Mouse (Mus musculus) frontal cortex, postnatal 14 days (tissue): ENCODE results near the gene Cfap44.
"Not testable (repeated sequence)": the region's sequence is repeated elsewhere in the genome, so short reads cannot be mapped to it uniquely, and the experiment has no call there.

Experiments used
- DNase-seq, 2 experiments: peaks; one replicate each; pipeline ENCODE4 v3.0.0; 2022; ENCODE audit warnings: low spot score in 2 of 2

Cfap44 gene

DNA sequence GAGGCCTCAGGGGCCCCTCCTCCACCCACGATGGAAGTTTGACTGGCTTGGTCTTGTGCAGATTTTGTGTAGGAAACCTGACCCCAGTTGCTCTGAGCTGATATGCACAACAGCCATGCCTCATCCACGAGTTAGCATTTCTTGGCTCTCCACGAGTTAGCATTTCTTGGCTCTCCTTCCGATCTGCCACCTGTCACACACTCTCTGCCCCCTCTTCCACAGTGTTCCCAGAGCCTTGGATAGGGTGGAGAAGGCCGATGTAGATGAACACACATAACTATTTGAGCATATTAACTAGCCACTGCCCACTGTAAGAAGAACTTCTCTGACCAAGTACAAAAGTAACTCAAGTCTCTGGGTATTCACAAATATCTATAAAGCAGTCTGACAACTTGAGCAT lies 33.9 kb downstream of the Cfap44 start:
- DNase-seq = no peak

DNA sequence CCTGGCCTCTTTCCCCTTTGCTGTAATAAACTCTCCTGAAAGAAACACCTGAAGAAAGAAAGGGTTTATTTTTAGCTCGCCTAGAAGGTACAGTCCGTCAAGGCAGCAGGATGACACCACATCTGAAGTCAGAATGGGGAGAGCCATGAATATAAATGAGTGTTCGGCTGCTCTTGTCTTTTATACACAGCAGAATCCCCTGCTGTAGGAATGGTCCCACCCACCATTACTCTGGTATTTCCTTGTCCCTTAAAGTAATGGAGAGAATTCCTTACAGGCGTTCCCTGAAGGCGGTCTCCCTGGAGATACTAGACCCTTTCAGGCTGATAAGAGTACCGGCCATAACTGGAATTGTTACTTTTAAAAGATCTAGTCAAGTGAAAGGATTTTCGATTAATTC lies 35.4 kb downstream of the Cfap44 start:
- no peak for DNase-seq

DNA sequence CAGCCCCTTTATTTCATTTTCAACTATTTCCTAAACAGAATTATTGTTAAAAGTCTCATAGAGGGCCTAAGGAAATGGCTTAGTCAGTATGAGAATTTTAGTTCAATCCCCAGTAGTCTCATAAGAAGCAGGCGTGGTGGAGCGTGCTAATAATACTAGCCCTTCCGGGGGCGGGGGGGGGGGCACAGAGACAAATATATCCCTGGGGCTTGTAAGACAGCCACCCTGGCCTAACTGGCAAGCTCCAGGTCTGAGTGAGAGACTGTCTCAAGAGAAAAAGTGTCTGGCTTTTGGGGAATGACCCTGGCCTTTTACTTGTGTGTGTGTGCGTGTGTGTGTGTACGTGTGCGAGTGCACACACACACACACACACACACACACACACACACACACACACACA lies 40.3 kb downstream of the Cfap44 start:
- DNase-seq = no peak

DNA sequence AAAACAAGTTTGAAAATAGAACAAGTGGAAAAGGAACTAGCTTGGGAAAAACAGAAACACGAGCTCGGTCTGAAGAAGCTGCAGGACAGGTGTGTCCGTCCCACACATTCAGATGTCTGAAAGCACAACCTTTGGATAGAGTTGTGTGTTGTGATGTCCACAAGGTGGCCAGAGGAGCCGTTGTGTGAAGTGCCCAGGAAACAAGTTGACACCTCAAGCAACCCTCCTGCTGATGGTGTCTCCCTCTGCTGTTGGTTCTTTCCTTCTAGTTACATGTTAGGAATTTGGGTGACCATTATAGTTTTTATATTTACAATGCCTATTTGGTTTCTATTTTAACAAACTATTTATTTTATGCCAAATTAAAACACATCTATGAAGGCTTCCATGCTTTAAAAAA lies 40.9 kb downstream of the Cfap44 start:
- DNase-seq = no peak

DNA sequence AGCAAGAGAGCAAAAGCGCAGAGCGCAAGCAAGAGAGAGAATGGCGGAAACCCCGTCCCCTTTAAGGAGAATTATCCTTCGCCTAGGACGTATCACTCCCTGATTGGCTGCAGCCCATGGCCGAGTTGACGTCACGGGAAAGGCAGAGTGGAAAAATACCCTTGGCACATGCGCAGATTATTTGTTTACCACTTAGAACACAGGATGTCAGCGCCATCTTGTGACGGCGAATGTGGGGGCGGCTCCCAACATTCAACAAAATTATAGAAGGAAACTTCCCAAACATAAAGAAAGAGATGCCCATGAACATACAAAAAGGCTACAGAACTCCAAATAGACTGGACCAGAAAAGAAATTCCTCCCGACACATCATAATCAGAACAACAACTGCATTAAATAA lies 47.3 kb downstream of the Cfap44 start:
- DNase-seq = not testable (repeated sequence)

DNA sequence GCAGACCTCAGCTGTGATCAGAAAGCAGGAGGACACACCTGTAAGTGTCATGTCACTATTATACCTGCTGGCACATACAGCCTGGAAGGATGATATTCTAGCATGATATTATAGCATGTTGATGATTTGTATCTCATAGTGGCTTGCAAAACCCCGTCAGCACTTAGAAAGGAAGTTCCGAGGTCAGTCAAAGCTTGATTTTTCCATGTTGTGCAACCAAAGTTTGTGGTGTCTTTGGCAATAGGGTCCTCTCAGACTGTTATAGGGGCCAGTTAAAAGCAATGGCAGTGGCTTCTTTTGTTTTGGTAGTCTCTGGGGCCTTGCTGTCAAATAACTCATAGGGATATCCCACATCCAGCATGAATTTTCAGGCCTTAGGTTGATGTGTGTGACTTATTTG lies 63.3 kb downstream of the Cfap44 start:
- no peak for DNase-seq

DNA sequence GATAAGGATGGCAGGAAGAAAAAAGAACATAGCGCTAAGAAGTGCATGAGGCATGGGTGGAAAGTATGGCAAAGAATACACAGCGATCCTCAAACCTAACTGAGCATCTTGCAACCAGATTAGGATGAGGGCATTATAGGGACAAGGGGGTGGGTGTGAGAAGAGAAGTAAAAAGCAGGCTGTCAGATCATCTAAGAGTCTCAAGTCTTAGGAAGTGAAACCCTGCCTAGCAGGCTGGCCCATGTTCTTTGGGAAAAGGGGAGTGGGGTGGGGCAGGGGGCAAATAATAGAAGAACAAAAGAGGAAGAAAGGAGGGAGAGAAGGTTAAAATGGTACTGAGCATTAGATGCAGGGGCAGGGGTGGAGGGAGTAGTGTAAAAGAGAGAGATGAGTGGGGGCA lies 64.2 kb downstream of the Cfap44 start:
- no peak for DNase-seq

DNA sequence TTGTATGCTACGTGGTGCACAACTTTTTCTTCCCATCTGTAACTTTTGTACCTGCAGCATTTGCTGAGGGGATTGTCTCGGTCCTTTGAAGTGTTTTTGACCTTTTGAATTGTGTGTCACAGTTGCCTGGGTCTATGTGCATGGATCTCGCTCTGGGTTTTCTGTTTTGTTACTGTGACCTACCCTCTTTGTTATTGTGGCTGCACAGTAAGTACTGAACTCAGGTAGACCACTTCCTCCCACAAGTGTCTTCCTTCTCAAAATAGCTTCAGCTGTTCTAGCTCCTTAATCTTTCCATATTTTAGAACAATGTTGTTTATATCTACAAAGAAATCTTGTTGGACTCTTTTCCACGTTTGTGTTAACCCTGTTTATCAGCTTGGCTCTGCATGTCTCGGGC lies 66.3 kb downstream of the Cfap44 start:
- no peak for DNase-seq

DNA sequence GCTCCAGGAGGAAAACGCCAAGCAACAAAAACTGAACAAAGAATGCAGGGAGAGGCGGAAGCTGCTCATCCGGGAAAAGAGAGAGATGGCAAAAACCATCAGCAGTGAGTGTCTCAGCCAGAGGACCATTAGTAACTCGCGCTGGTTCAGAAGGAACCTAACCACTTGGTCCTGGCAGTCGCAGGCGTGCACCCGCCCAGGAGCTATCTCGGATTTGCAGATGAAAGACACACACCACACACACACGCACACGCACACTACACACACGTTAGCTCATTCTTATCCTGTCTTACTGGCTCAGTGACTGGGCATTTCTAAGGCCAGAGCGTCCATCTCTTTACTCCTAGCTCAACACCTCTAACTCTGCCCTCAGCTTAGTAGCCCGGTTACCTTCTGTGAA lies 80.7 kb downstream of the Cfap44 start:
- DNase-seq = no peak

DNA sequence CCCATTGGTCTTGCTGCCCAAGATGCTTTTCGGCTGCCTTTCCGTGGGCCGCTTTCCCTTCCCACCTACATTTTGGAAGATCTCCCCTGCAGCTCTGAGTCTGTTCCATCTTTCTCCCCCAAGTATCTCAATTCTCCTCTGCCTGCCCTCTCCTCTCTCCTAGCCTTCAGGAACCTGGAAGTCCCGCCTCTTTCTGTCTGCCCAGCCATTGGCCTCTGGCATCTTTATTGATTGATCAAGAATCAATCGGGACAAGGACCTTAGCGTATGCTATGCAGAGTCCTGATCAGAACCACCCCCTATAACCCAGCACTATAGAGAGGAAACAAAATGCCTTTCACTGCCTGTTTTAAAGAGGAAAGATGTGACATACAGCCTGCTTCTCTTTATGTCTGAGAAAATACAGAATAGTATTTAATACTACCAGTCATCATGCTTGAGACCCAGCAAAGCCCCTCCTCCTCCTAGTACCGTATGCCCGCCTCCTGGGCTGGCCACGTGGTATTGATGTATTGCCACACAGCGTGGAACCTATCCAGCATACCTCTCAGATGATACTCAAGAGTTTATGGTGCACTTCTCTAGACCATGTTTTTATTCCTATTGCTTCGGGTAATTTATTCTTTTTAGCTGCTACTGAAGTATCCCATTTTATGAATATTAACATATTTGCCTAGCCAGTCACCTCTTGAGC lies 81.2 kb downstream of the Cfap44 start:
- no peak for DNase-seq

DNA sequence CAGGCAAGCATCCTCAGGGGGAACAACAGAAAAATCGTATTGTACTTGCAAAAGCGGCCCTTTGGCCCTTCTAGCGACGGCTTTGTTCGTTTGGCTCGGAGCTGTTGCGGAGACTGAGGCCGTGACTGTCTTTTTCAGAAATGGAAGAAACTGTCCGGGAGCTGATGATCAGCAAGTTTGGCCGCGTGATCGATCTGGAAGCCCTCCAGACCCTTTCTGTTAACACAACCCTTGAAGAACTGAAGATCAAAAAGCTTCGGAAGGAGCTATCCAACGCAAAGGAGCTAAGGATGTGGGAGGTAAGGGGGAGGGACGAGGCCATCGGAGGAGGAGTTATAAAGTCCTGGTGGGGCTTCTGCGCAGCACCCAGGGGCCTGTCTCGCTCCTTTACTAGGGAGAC lies 84.2 kb downstream of the Cfap44 start:
- no peak for DNase-seq

DNA sequence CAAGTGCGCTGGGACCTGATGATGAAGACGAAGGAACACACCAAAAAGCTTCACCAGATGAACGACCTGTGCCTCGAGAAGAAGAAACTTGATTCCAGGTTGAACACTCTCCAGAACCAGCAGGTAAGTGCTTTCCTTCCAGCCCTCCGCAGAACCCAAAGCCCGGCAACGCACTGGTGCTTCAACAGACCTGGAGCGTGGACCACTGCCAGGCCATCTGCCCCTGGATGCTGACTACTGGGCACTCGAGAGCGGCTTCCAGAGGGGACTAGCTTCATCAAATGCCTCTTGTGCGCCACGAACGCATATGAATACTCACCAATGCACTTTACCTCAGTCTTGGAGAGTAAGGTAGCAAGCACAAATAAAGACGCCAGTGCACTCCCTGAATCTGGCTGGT lies 85.3 kb downstream of the Cfap44 start:
- no peak for DNase-seq

DNA sequence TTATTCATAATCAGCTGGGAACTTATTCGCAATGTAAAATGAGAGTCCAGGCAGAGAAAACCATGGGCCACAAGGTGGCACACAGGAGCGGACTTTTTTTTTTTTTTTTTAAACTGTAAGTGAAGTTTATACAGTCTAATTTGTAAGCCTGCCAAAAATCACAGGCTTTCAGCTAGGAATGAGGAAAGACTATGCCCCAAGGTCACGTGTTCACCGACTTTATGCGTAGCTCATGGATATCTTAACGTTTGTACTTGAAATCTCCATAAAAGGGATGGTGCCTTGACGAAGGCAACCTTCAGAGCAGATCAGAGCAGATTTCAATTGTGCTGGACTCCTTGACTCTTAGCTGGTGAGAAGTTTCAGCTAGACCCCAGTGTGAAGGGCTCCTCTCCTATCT lies 86.0 kb downstream of the Cfap44 start:
- no peak for DNase-seq

DNA sequence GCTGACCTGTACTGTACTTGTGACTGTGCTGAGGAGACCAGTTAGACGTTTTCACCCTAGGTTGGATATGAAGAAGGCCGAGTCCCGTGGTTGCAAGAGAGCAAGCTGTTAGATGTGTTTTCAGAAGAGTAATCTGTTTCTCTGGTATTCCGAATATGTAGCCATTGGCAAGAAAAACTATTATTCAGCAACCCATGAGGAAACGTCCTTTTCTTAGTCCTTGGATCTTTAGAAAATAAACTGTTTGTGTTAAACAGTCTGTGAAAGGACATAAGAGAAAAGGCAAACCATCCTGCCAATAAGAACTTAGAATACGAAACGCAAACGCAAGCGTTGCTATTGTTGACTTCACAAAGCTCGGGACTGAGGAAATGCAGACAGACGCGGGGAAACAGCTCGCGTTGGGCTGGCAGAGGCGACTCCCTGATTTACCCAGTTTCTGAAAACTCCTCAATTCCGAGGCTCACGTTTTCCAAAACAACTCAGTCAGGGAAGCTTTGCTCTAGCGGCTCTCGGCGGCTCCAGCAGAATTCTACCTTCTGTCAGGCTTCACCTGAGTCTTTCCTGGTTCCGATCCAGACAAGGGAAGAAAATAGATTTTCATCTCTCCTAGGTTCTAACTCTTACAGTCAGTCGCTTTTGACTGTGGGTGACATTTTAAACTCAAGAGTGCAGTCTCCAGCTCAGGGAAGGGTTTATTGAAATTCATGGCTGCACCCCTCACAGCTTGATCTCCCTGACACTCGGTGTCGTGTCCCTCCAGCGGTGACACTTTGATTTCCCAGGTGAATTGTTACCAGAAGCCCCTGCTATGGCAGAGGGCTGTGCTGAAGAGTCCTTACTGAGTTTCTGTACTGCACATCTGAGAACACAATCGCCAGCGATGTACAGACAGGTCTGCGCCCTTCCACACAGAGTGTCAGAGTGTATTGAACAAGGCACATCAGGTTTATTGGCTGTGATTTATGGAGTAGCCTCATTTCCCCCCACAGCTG lies 87.3 kb downstream of the Cfap44 start:
- DNase-seq = no peak

DNA sequence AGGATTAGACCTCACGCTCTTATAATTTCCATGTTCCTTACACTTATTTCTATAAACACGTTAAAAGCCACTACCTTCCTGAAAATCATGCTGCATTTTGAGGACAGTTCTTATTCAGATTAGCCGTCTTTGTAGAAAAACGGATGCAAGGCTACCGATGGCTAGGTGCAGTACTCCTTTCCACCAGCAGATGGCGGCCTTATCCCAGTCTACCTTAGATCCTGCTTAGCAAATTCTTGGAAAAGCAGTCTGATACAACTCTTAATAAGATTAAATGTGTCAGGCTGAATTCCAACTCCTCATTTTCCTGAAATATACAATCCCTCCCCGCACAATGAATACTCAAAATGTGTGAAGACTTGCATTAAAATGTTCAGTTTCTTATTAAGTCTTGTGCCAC lies 89.5 kb downstream of the Cfap44 start:
- peak; percentile 53 to 87 for DNase-seq

DNA sequence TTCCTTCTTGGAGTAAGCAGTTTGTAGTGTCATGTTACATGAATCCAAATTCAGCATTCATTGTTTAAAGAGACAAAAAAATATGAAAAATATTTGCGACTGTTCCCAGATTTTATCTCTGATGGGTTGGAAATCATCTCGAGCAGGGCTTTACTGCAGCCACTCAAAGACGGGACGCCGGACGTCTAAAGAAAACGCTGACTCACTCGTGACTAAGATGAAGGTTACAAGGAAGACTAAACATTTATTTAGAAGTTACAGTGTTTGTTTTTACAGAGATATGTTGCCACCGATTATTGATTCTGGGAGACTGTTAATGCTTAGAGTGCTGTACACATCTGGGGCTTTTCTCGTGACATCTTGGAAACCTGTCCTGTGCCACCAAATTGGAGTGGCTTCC lies 90.2 kb downstream of the Cfap44 start:
- DNase-seq = no peak

DNA sequence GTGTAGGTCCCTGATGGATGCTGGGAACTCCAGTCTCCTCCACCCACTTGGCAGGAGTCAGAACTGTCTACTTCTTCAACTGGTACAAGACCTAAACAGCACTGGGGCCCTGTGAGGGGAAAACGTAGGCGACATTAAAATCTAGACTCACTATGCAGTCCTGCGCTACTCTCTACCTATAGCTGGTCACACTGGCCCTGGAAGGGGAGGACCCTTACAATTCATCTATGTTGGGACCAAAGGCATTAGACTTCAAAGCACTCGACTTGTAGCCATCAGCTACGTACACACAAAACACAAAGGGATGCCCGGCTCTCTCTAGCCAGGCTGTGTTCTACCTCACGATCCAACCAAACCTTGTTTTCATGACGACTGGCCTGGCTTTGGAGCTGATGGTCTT lies 91.1 kb downstream of the Cfap44 start:
- no peak for DNase-seq

DNA sequence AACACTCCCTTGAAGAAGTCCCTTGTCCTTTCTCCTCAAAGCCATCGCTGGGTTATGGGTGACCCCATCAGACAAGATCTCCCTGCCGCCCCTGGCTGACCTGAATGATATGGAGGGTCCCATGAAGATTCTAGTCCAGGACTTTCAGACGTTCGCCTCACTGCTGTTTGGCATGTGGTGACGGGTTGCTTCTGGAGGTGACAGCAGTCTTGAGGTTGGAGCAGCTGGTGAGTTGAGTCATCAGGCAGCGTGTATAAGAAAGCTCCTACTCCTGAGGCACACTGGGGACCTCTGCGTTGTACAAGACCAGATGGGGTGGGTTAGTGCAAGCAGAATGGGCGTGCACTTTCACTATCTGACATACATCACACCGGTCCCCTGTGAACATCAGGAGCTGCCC lies 92.0 kb downstream of the Cfap44 start:
- no peak for DNase-seq

DNA sequence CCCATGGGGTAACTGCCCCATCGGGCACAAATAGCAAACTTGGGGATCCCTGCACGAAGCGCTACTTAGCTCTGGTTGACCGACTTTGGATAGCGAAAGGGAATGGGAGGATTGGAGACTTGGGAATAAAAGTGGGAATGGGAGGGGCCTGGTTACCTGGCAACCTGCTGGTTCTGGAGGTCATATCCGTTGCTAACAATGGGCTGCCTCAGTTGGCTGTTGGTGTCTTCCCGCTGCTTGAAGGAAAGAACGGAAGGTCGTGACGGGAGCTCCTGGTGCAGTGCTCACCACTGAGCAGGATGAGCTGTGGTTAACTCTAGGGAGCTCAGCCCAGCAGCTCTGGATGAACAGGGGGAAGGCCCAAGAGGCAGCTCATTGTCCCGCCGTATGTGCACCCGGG lies 92.6 kb downstream of the Cfap44 start:
- no peak for DNase-seq

DNA sequence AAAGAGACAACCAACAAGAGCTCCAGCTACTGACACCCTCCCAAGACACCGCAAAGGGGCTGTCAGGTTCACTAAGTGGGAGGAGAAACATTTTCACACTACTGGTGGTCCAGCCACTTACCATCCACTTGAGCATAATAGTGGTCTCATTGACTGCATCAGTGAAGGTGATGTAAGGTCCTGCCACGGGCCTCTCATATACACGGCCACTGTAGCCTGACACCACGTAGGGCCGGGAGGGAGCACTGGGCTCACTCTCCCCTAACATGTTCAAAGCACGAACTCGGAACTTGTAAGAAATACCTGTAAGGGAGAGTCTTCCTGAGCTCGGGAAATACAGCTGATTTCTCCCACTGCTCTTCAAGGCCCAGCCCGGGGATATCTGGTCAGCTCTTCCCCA lies 96.5 kb downstream of the Cfap44 start:
- DNase-seq = no peak

DNA sequence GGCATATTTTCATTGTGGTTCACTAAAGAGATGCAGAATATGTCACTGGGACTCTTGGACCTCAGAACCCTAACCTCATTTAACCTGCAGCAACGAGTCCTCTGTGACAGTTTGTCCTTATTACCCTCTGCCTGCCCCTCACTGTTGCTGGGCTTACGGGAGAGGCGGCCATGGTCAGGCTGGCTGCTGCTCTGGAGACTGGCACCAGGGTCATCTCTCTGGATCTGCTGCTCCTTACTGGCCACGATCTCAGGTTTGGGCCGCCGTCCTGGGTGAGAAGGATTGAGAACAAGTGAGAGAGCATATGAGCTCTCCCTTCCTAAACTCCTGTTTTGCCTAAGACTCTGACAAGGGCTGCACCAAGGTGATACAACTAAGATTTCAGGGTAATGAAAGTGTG lies 97.6 kb downstream of the Cfap44 start:
- DNase-seq = no peak

DNA sequence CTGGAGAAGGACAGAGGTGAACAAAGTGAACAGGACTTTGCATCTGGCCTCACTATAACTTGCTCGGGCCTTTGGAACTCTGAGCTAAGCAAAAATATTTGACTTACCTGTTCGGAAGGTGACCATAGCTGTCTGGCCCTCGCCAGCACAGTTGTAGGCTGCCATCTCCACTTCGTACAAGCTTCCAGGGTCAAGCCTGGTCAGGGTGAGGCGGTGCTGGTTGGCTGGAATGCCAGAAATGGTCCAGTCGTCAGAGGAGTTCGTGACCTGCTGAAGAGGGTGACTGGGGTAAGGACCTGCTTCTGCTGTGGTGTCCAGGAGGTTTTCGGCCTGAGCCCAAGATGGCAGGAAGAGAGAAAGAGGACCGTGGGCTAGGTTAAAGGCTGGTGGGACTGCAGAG lies 98.1 kb downstream of the Cfap44 start:
- no peak for DNase-seq

DNA sequence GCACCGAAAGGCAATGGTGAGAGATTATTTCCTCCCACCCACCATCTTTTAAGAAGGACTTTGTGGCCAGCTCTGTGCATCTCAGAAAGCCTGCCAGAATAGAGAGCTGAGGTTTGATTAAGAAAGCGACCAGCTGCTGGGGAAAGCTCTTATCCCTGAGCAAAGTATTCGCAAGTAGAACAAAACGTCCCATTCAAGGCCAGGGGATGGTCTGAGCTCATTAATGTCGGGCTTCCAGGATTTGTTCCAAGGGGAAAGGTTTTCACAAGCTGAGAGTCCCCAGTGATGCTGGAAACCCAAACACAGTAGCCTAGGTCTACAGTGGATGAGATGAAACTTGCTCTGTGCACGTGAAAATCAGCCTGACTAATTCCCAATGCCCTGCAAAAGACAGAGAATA lies 99.3 kb downstream of the Cfap44 start:
- DNase-seq = no peak
